Mouse (Mus musculus): ENCODE results near the gene Malrd1. TPM values are rescaled to one million over a fixed set of nuclear protein-coding genes. Genes with fewer than 3 reads are reported as not detected.

The Malrd1 gene
- polyA plus RNA-seq, 1 experiment from 2014 or later = 0.01 TPM

- H3K27ac ChIP-seq (replicated peaks) = no peak overlapping the region
- 53% methylated on average over 3 of the region's 3 CpGs for WGBS
- ATAC-seq (ENCODE audit: low FRiP score, low TSS enrichment) (no peak), DNase-seq (ENCODE audit: low spot score) (no peak)
- TF ChIP-seq CTCF (IDR thresholded peaks at IDR 0.05; ENCODE audit: low read depth) (no peak), EP300 (optimal IDR thresholded peaks at IDR 0.05) (no peak)
- no peak overlapping the region for H3K4me2 ChIP-seq (replicated peaks; ENCODE audit: low read depth)
- H3K9me3 ChIP-seq (ENCODE audit: control insufficient read depth, low read length) = no peaks in the 10 kb centered on the region
- no peaks in the 10 kb centered on the region for H3K27me3 ChIP-seq (ENCODE audit: control insufficient read depth, insufficient read depth, low read length)
- no peaks in the 10 kb centered on the region for H3K4me1 ChIP-seq (replicated peaks; ENCODE audit: control insufficient read depth, insufficient read depth)
- no peaks in the 10 kb centered on the region for H3K36me3 ChIP-seq (ENCODE audit: control insufficient read depth, insufficient read depth, low read length)
- H3K4me3 ChIP-seq (ENCODE audit: low read depth, low read length) = no peak overlapping the region
- no peak overlapping the region for H3K9ac ChIP-seq (ENCODE audit: low read length)
Observed at GRCm38 (mm10) chr2:16110696-16111095, 584.4 kb downstream of the Malrd1 start.

- Histone ChIP-seq H3K4me1 (replicated peaks; ENCODE audit: control insufficient read depth, insufficient read depth) (no peaks in the 10 kb centered on the region), H3K27ac (replicated peaks) (no peak overlapping the region), H3K4me2 (replicated peaks; ENCODE audit: low read depth) (no peak overlapping the region), H3K9ac (ENCODE audit: low read length) (no peak overlapping the region), H3K27me3 (ENCODE audit: control insufficient read depth, insufficient read depth, low read length) (no peaks in the 10 kb centered on the region), H3K9me3 (ENCODE audit: control insufficient read depth, low read length) (no peaks in the 10 kb centered on the region), H3K36me3 (ENCODE audit: control insufficient read depth, insufficient read depth, low read length) (no peaks in the 10 kb centered on the region), H3K4me3 (ENCODE audit: low read depth, low read length) (no peak overlapping the region)
- 81% methylated on average over 2 of the region's 2 CpGs for WGBS
- TF ChIP-seq EP300 (optimal IDR thresholded peaks at IDR 0.05) = no peak
- TF ChIP-seq CTCF (IDR thresholded peaks at IDR 0.05; ENCODE audit: low read depth) = no peak
- no peak for DNase-seq (ENCODE audit: low spot score)
- ATAC-seq (ENCODE audit: low FRiP score, low TSS enrichment) = no peak
Observed at GRCm38 (mm10) chr2:16113333-16113732, 587.1 kb downstream of the Malrd1 start.

GRCm38 (mm10) chr2:16147999-16148398 is 621.7 kb downstream of the Malrd1 start:
- no peak for DNase-seq (ENCODE audit: low spot score)
- TF ChIP-seq CTCF (IDR thresholded peaks at IDR 0.05; ENCODE audit: low read depth) (no peak), EP300 (optimal IDR thresholded peaks at IDR 0.05) (no peak)
- 31% methylated on average over 1 of the region's 1 CpGs for WGBS
- Histone ChIP-seq H3K9ac (ENCODE audit: low read length) (no peak overlapping the region), H3K4me1 (replicated peaks; ENCODE audit: control insufficient read depth, insufficient read depth) (no peaks in the 10 kb centered on the region), H3K36me3 (ENCODE audit: control insufficient read depth, insufficient read depth, low read length) (no peaks in the 10 kb centered on the region), H3K9me3 (ENCODE audit: control insufficient read depth, low read length) (no peaks in the 10 kb centered on the region), H3K27me3 (ENCODE audit: control insufficient read depth, insufficient read depth, low read length) (no peaks in the 10 kb centered on the region), H3K4me3 (ENCODE audit: low read depth, low read length) (no peak overlapping the region), H3K4me2 (replicated peaks; ENCODE audit: low read depth) (no peak overlapping the region), H3K27ac (replicated peaks) (no peak overlapping the region)
- no peak for ATAC-seq (ENCODE audit: low FRiP score, low TSS enrichment)

GRCm38 (mm10) chr2:16152623-16153022 is 626.3 kb downstream of the Malrd1 start:
- Histone ChIP-seq H3K36me3 (ENCODE audit: control insufficient read depth, insufficient read depth, low read length) (no peaks in the 10 kb centered on the region), H3K27me3 (ENCODE audit: control insufficient read depth, insufficient read depth, low read length) (no peaks in the 10 kb centered on the region), H3K4me1 (replicated peaks; ENCODE audit: control insufficient read depth, insufficient read depth) (no peaks in the 10 kb centered on the region), H3K9me3 (ENCODE audit: control insufficient read depth, low read length) (no peaks in the 10 kb centered on the region), H3K4me2 (replicated peaks; ENCODE audit: low read depth) (no peak overlapping the region), H3K4me3 (ENCODE audit: low read depth, low read length) (no peak overlapping the region), H3K9ac (ENCODE audit: low read length) (no peak overlapping the region), H3K27ac (replicated peaks) (no peak overlapping the region)
- ATAC-seq (ENCODE audit: low FRiP score, low TSS enrichment) (no peak), DNase-seq (ENCODE audit: low spot score) (no peak)
- TF ChIP-seq EP300 (optimal IDR thresholded peaks at IDR 0.05) (no peak), CTCF (IDR thresholded peaks at IDR 0.05; ENCODE audit: low read depth) (no peak)

- H3K4me2 ChIP-seq (replicated peaks; ENCODE audit: low read depth) = no peak overlapping the region
- H3K4me3 ChIP-seq (ENCODE audit: low read depth, low read length) = no peak overlapping the region
- no peaks in the 10 kb centered on the region for H3K4me1 ChIP-seq (replicated peaks; ENCODE audit: control insufficient read depth, insufficient read depth)
- 73% methylated on average over 5 of the region's 5 CpGs for WGBS
- H3K36me3 ChIP-seq (ENCODE audit: control insufficient read depth, insufficient read depth, low read length) = no peaks in the 10 kb centered on the region
- DNase-seq (ENCODE audit: low spot score) (no peak), ATAC-seq (ENCODE audit: low FRiP score, low TSS enrichment) (no peak)
- H3K27me3 ChIP-seq (ENCODE audit: control insufficient read depth, insufficient read depth, low read length) = no peaks in the 10 kb centered on the region
- TF ChIP-seq EP300 (optimal IDR thresholded peaks at IDR 0.05) (no peak), CTCF (IDR thresholded peaks at IDR 0.05; ENCODE audit: low read depth) (no peak)
- no peaks in the 10 kb centered on the region for H3K9me3 ChIP-seq (ENCODE audit: control insufficient read depth, low read length)
- no peak overlapping the region for H3K27ac ChIP-seq (replicated peaks)
- H3K9ac ChIP-seq (ENCODE audit: low read length) = no peak overlapping the region
Observed at GRCm38 (mm10) chr2:16163246-16163989, 637.1 kb downstream of the Malrd1 start.

GRCm38 (mm10) chr2:16168611-16169010 is 642.3 kb downstream of the Malrd1 start:
- DNase-seq (ENCODE audit: low spot score) (no peak), ATAC-seq (ENCODE audit: low FRiP score, low TSS enrichment) (no peak)
- H3K27me3 ChIP-seq (ENCODE audit: control insufficient read depth, insufficient read depth, low read length) = no peaks in the 10 kb centered on the region
- 41% methylated on average over 2 of the region's 2 CpGs for WGBS
- H3K4me1 ChIP-seq (replicated peaks; ENCODE audit: control insufficient read depth, insufficient read depth) = no peaks in the 10 kb centered on the region
- H3K4me3 ChIP-seq (ENCODE audit: low read depth, low read length) = no peak overlapping the region
- no peaks in the 10 kb centered on the region for H3K9me3 ChIP-seq (ENCODE audit: control insufficient read depth, low read length)
- H3K4me2 ChIP-seq (replicated peaks; ENCODE audit: low read depth) = no peak overlapping the region
- TF ChIP-seq CTCF (IDR thresholded peaks at IDR 0.05; ENCODE audit: low read depth) = no peak
- peak; percentile 10 for TF ChIP-seq EP300 (optimal IDR thresholded peaks at IDR 0.05)
- H3K36me3 ChIP-seq (ENCODE audit: control insufficient read depth, insufficient read depth, low read length) = no peaks in the 10 kb centered on the region
- H3K9ac ChIP-seq (ENCODE audit: low read length) = no peak overlapping the region
- H3K27ac ChIP-seq (replicated peaks) = no peak overlapping the region
